Mouse (Mus musculus) hindbrain, embryonic 12.5 days (tissue): Measurements from ENCODE around the gene Insl6. TPM values are rescaled to one million over a fixed set of nuclear protein-coding genes. Genes with fewer than 3 reads are reported as not detected.
A peak's percentile ranks its signal among the peaks of the same experiment; 100 is the strongest.

ENCODE experiments used
- ATAC-seq: fragments of 200-750 bp; cut with Nextera tagmentation; 2 replicates; pipeline ENCODE4 v1.8.0; 2017; ENCODE audit warnings: moderate TSS enrichment; ENCODE audit not compliant: low FRiP score
- H3K27ac ChIP-seq: fragments of 300-500 bp; sonication (generic); 2 replicates; pipeline ENCODE4 v1.5.1; 2016; ENCODE audit warnings: mild to moderate bottlenecking
- H3K27me3 ChIP-seq: fragments of 300-500 bp; sonication (generic); 2 replicates; pipeline ENCODE4 v1.6.1; 2016; ENCODE audit warnings: mild to moderate bottlenecking
- H3K36me3 ChIP-seq: fragments of 300-500 bp; sonication (generic); 2 replicates; pipeline ENCODE4 v1.6.1; 2016; ENCODE audit warnings: mild to moderate bottlenecking
- H3K4me1 ChIP-seq: fragments of 300-500 bp; sonication (generic); 2 replicates; pipeline ENCODE4 v1.6.1; 2016
- H3K4me2 ChIP-seq: fragments of 300-500 bp; sonication (generic); replicated peaks from 2 replicates; pipeline ENCODE4 v1.6.1; 2016; ENCODE audit warnings: mild to moderate bottlenecking
- H3K4me3 ChIP-seq: fragments of 300-500 bp; sonication (generic); 2 replicates; pipeline ENCODE4 v1.5.1; 2016; ENCODE audit warnings: mild to moderate bottlenecking
- H3K9ac ChIP-seq: fragments of 300-500 bp; sonication (generic); 2 replicates; pipeline ENCODE4 v1.6.1; 2016; ENCODE audit warnings: mild to moderate bottlenecking, moderate library complexity
- H3K9me3 ChIP-seq: fragments of 300-500 bp; sonication (generic); replicated peaks from 2 replicates; pipeline ENCODE4 v1.6.1; 2016; ENCODE audit warnings: mild to moderate bottlenecking
- WGBS: fragments of 180-500 bp; shearing (Covaris S2); methylation state at CpG from one replicate; pipeline ENCODE4 v1.1.7; 2016; 5-methylcytosine and 5-hydroxymethylcytosine counted together
- polyA plus RNA-seq: library from polyadenylated mRNA; unstranded; fragments of >200 nt; fragmentation: Nextera tagmentation; extraction: Ambion mirVana; gene quantifications from 2 replicates; pipeline ENCODE4 v1.2.1, GENCODE M21; 2016

The Insl6 gene
- polyA plus RNA-seq, 1 experiment from 2014 or later = 6.8 TPM

DNA sequence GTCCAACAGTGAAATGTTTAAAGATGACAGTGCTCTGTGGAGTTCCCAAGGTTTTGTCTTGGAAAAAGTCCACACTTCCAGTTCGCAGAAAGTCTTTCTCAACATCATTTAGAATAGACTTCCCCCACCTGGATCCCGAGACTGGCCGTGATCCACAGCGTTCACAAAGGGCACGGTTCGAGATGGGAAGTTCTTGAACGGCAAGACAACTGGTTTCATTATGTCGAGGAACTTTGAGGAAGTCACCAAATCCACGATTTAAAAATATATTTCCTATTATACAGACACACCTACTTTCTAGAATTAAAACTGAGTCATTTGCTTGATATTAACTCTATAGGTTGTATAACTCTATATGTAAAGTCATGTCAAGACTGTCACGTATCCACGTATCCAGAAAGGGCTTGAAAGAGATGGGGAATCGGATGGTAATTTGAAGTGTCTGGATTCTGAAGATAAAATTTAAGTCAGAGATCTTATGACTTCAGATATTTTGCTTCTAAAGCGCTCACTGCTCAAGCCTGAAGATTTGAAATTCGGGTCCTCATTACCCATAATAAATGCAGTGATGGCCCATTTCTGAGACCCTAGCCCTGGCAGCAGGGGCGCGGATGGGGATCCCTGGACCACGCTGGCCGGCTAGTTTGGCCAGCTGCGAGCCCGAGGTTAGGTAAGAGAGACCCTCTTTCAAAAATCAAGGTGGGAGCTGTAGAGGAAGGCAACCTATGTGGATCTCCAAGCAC lies 41.2 kb upstream of the Insl6 start:
- no peak for ATAC-seq
- peak overlapping the region; percentile 37 for H3K4me3 ChIP-seq
- H3K4me2 ChIP-seq = peak overlapping the region; percentile 57
- no peak overlapping the region for H3K9ac ChIP-seq
- 59% methylated on average over 20 of the region's 20 CpGs for WGBS
- H3K4me1 ChIP-seq = peaks cover 12% of the 10 kb centered on the region
- H3K27ac ChIP-seq = no peak overlapping the region
- H3K9me3 ChIP-seq = no peaks in the 10 kb centered on the region
- H3K27me3 ChIP-seq = peaks cover 5% of the 10 kb centered on the region
- no peaks in the 10 kb centered on the region for H3K36me3 ChIP-seq

DNA sequence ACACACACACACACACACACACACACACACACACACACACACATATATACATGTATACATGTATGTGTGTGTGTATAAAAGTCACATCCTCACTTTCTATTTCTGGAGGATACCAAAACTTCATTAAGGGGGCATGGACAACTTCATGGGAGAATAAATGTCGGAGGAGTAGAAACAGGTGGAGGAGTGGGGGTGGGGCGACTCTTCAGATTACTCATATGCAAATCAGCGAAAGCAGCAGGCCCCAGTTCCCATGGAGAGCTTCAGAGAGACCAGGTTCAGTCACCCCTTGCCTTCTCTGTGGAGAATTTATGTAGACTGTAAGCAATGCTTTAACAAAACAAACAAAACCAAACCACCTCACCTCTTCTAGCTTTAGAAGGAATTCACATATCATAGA lies 39.9 kb upstream of the Insl6 start:
- Histone ChIP-seq H3K27ac (no peak overlapping the region), H3K4me2 (no peak overlapping the region), H3K9me3 (no peaks in the 10 kb centered on the region), H3K27me3 (peaks cover 5% of the 10 kb centered on the region), H3K4me1 (peaks cover 21% of the 10 kb centered on the region), H3K9ac (no peak overlapping the region), H3K4me3 (no peak overlapping the region), H3K36me3 (no peaks in the 10 kb centered on the region)
- 8% methylated on average over 3 of the region's 3 CpGs for WGBS
- no peak for ATAC-seq

GRCm38 (mm10) chr19:29364076-29364475 lies 38.9 kb upstream of the Insl6 start:
- Histone ChIP-seq H3K4me3 (no peak overlapping the region), H3K4me2 (no peak overlapping the region), H3K9ac (no peak overlapping the region), H3K36me3 (no peaks in the 10 kb centered on the region), H3K27ac (no peak overlapping the region), H3K27me3 (peaks cover 5% of the 10 kb centered on the region), H3K4me1 (peaks cover 21% of the 10 kb centered on the region), H3K9me3 (no peaks in the 10 kb centered on the region)
- ATAC-seq = no peak
- WGBS = 84% methylated on average over 5 of the region's 5 CpGs

- no peak overlapping the region for H3K27ac ChIP-seq
- 88% methylated on average over 7 of the region's 7 CpGs for WGBS
- no peak for ATAC-seq
These were observed 38.4 kb upstream of the Insl6 start for GRCm38 (mm10) chr19:29363557-29363956.

DNA sequence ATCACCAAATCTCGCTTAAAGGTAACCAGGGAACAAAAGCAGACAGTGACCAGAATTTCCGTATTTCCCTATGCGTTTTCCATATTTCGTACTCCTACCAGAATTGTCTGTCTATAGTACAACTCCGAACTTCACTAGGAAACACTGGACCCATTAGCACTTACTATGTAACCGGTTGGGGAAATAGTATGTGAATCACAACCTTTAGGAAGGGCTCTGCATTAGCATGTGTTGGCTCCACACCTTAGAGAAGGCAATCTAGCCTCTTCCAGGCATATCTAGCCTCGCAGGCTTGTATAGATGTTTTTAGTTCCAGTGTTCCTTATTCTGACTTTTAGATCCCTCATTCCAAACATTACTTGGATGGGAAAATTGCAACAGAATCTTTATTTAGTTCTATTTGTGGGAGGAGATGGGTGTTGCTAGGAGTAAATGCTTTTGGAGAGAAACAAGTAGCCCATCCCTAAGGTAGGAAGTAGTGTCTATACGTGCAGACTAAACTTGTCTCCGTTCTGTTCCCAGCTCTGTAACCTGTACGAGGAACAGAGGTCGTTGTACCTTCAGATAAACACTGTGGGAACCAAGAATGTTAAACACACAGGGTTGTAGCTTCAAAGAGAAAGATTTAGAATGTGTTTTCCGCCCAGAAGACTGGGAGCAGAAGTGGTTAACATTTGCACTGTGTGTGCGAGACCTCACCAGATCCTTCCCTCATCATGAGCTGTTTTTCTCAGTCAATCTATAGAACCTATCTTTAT lies 37.2 kb upstream of the Insl6 start:
- peak overlapping the region; percentile 79 for H3K9ac ChIP-seq
- H3K4me2 ChIP-seq = peak overlapping the region; percentile 75
- 0 out of 2 replicates have a peak, but pooled peaks have one; percentile 36 for ATAC-seq
- peaks cover 4% of the 10 kb centered on the region; the same call in 1 of the 2 replicates for H3K36me3 ChIP-seq
- H3K27ac ChIP-seq = no peak overlapping the region
- peak overlapping the region; percentile 69 for H3K4me3 ChIP-seq
- H3K9me3 ChIP-seq = no peaks in the 10 kb centered on the region
- H3K4me1 ChIP-seq = peaks cover 18% of the 10 kb centered on the region
- H3K27me3 ChIP-seq = peaks cover 5% of the 10 kb centered on the region
- WGBS = 49% methylated on average over 13 of the region's 13 CpGs

More at GRCm38 (mm10) chr19:29363557-29363956, 38.4 kb upstream of the Insl6 start:
- Histone ChIP-seq H3K9me3 (no peaks in the 10 kb centered on the region), H3K36me3 (peaks cover 3% of the 10 kb centered on the region; the same call in 1 of the 2 replicates), H3K27me3 (peaks cover 5% of the 10 kb centered on the region), H3K4me1 (peaks cover 21% of the 10 kb centered on the region), H3K4me3 (no peak overlapping the region), H3K9ac (no peak overlapping the region), H3K4me2 (no peak overlapping the region)

GRCm38 (mm10) chr19:29361468-29362130 lies 36.4 kb upstream of the Insl6 start:
- peaks cover 15% of the 10 kb centered on the region for H3K4me1 ChIP-seq
- peaks cover 4% of the 10 kb centered on the region; the same call in 1 of the 2 replicates for H3K36me3 ChIP-seq
- H3K4me2 ChIP-seq = peak overlapping the region; percentile 75
- peak overlapping the region; percentile 69 for H3K4me3 ChIP-seq
- no peaks in the 10 kb centered on the region for H3K9me3 ChIP-seq
- H3K27me3 ChIP-seq = peaks cover 5% of the 10 kb centered on the region; the same call in 1 of the 2 replicates
- peak; percentile 99 for ATAC-seq
- no peak overlapping the region for H3K27ac ChIP-seq
- H3K9ac ChIP-seq = peak overlapping the region; percentile 79
- WGBS = 3% methylated on average over 33 of the region's 33 CpGs

GRCm38 (mm10) chr19:29360251-29360650 lies 35.1 kb upstream of the Insl6 start:
- no peak overlapping the region for H3K4me3 ChIP-seq
- no peak overlapping the region for H3K4me2 ChIP-seq
- peaks cover 5% of the 10 kb centered on the region; the same call in 1 of the 2 replicates for H3K27me3 ChIP-seq
- H3K9me3 ChIP-seq = no peaks in the 10 kb centered on the region
- no peak overlapping the region for H3K9ac ChIP-seq
- 80% methylated on average over 5 of the region's 5 CpGs for WGBS
- H3K4me1 ChIP-seq = peaks cover 15% of the 10 kb centered on the region
- H3K36me3 ChIP-seq = peaks cover 4% of the 10 kb centered on the region; the same call in 1 of the 2 replicates
- ATAC-seq = no peak
- no peak overlapping the region for H3K27ac ChIP-seq

GRCm38 (mm10) chr19:29356281-29356680 lies 31.1 kb upstream of the Insl6 start:
- H3K4me3 ChIP-seq = no peak overlapping the region
- 84% methylated on average over 11 of the region's 11 CpGs for WGBS
- ATAC-seq = no peak
- no peak overlapping the region for H3K4me2 ChIP-seq
- peaks cover 4% of the 10 kb centered on the region; the same call in 1 of the 2 replicates for H3K36me3 ChIP-seq
- H3K27me3 ChIP-seq = no peaks in the 10 kb centered on the region
- H3K9me3 ChIP-seq = no peaks in the 10 kb centered on the region
- peaks cover 9% of the 10 kb centered on the region for H3K4me1 ChIP-seq
- H3K9ac ChIP-seq = no peak overlapping the region
- no peak overlapping the region for H3K27ac ChIP-seq

GRCm38 (mm10) chr19:29354895-29355877 lies 30.0 kb upstream of the Insl6 start:
- Histone ChIP-seq H3K27ac (no peak overlapping the region), H3K27me3 (no peaks in the 10 kb centered on the region), H3K36me3 (peaks cover 4% of the 10 kb centered on the region; the same call in 1 of the 2 replicates), H3K9ac (no peak overlapping the region), H3K9me3 (no peaks in the 10 kb centered on the region), H3K4me2 (peak overlapping the region; percentile 56), H3K4me3 (peak overlapping the region; percentile 23), H3K4me1 (peaks cover 7% of the 10 kb centered on the region; the same call in 1 of the 2 replicates)
- 6% methylated on average over 20 of the region's 20 CpGs for WGBS
- ATAC-seq = peak; percentile 70

- no peak overlapping the region for H3K27ac ChIP-seq
- peaks cover 3% of the 10 kb centered on the region; the same call in 1 of the 2 replicates for H3K36me3 ChIP-seq
- H3K9me3 ChIP-seq = no peaks in the 10 kb centered on the region
- no peak overlapping the region for H3K4me2 ChIP-seq
- no peaks in the 10 kb centered on the region for H3K27me3 ChIP-seq
- 32% methylated on average over 5 of the region's 5 CpGs for WGBS
- peaks cover 7% of the 10 kb centered on the region; the same call in 1 of the 2 replicates for H3K4me1 ChIP-seq
- no peak overlapping the region for H3K4me3 ChIP-seq
- H3K9ac ChIP-seq = no peak overlapping the region
- no peak for ATAC-seq
These were observed 25.8 kb upstream of the Insl6 start for GRCm38 (mm10) chr19:29350991-29351390.

GRCm38 (mm10) chr19:29345636-29346035 lies 20.5 kb upstream of the Insl6 start:
- Histone ChIP-seq H3K4me2 (no peak overlapping the region), H3K9ac (no peak overlapping the region), H3K9me3 (no peaks in the 10 kb centered on the region), H3K36me3 (peaks cover 3% of the 10 kb centered on the region; the same call in 1 of the 2 replicates), H3K27me3 (no peaks in the 10 kb centered on the region), H3K27ac (no peak overlapping the region), H3K4me1 (no peaks in the 10 kb centered on the region), H3K4me3 (no peak overlapping the region)
- no peak for ATAC-seq
- WGBS = 78% methylated on average over 6 of the region's 6 CpGs
